Mouse (Mus musculus) limb, embryonic 14.5 days (tissue): Measurements from ENCODE around the gene Itgax. TPM values are rescaled to one million over a fixed set of nuclear protein-coding genes. Genes with fewer than 3 reads are reported as not detected.

Experiments
- ATAC-seq: fragments of 200-750 bp; cut with Nextera tagmentation; 2 replicates; pipeline ENCODE4 v1.8.0; 2017; ENCODE audit warnings: low read depth, moderate number of reproducible peaks, moderate TSS enrichment; ENCODE audit not compliant: low FRiP score
- DNase-seq: peaks from one replicate; pipeline ENCODE4 v3.0.0-alpha.2; 2015; ENCODE audit warnings: low spot score
- H3K27ac ChIP-seq: fragments of 300-500 bp; sonication (generic); replicated peaks from 2 replicates; pipeline ENCODE4 v1.5.1; 2014; ENCODE audit warnings: low read depth, mild to moderate bottlenecking, low read length, moderate library complexity, mixed read lengths
- H3K27me3 ChIP-seq: fragments of 300-500 bp; sonication (generic); 2 replicates; pipeline ENCODE4 v1.6.1; 2014; ENCODE audit warnings: low read length, mixed read lengths; ENCODE audit not compliant: control insufficient read depth, insufficient read depth
- H3K36me3 ChIP-seq: fragments of 300-500 bp; sonication (generic); 2 replicates; pipeline ENCODE4 v1.6.1; 2014; ENCODE audit warnings: mild to moderate bottlenecking, low read length, moderate library complexity, mixed read lengths; ENCODE audit not compliant: control insufficient read depth, insufficient read depth
- H3K4me1 ChIP-seq: fragments of 300-500 bp; sonication (generic); 2 replicates; pipeline ENCODE4 v1.6.1; 2014; ENCODE audit warnings: antibody characterized with exemption, low read length, mixed read lengths; ENCODE audit not compliant: control insufficient read depth, insufficient read depth
- H3K4me2 ChIP-seq: fragments of 300-500 bp; sonication (generic); replicated peaks from 2 replicates; pipeline ENCODE4 v1.6.1; 2014; ENCODE audit warnings: low read depth, mild to moderate bottlenecking, low read length, moderate library complexity; ENCODE audit not compliant: severe bottlenecking
- H3K4me3 ChIP-seq: fragments of 300-500 bp; sonication (generic); replicated peaks from 2 replicates; pipeline ENCODE4 v1.5.1; 2014; ENCODE audit warnings: low read length
- H3K9ac ChIP-seq: fragments of 300-500 bp; sonication (generic); 2 replicates; pipeline ENCODE4 v1.6.1; 2014; ENCODE audit warnings: mild to moderate bottlenecking, low read depth, low read length, moderate library complexity; ENCODE audit not compliant: severe bottlenecking
- H3K9me3 ChIP-seq: fragments of 300-500 bp; sonication (generic); 2 replicates; pipeline ENCODE4 v1.6.1; 2016; ENCODE audit warnings: low read length; ENCODE audit not compliant: control insufficient read depth
- POLR2A ChIP-seq: fragments of 200-500 bp; IDR thresholded peaks from 2 replicates; pipeline ENCODE4 v1.8.0; 2012; ENCODE audit warnings: inconsistent platforms, mild to moderate bottlenecking, moderate library complexity, borderline replicate concordance; ENCODE audit not compliant: insufficient read depth, insufficient read length; ENCODE audit errors: extremely low read depth
- WGBS: fragments of 180-500 bp; shearing (Covaris S2); extraction: QIAGEN DNeasy Blood & Tissue Kit; methylation state at CpG from one replicate; pipeline ENCODE4 v1.1.7; 2014; 5-methylcytosine and 5-hydroxymethylcytosine counted together
- polyA plus RNA-seq, 2 experiments: library from polyadenylated mRNA; depleted of rRNA in 1 of 2; stranded (reverse) in 1 of 2; unstranded in 1 of 2; fragments of >200 nt; fragmentation: Nextera tagmentation in 1 of 2; extraction: Ambion mirVana in 1 of 2; gene quantifications; 2 replicates each; pipeline versions ENCODE4 v1.2.1 to v1.2.3; 2012 to 2014

The Itgax gene
- polyA plus RNA-seq, 2 experiments: 0.17 to 0.18 TPM

DNA sequence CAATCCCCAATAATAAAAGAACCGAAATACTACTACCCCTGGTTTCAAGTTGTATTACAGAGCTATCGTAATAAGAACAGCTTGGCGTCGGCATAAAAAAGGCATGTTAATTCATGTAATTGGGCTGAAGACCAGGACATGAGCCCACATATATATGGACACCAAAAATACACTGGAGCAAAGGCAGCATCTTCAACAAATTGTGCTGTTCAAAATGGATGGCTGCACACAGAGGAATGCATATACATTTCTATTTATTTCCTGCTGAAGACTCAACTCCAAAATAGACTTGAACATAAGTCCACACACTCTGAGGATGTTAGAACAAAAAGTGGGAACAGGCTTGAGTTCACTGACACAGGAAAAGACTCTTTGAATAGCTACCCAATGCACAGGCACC lies 34.7 kb downstream of the Itgax start:
- ATAC-seq (no peak), DNase-seq (no peak)
- no peak overlapping the region for H3K4me2 ChIP-seq
- no peak overlapping the region for H3K9ac ChIP-seq
- H3K4me1 ChIP-seq: no peaks in the 10 kb centered on the region
- no peaks in the 10 kb centered on the region for H3K36me3 ChIP-seq
- H3K27me3 ChIP-seq: no peaks in the 10 kb centered on the region
- H3K4me3 ChIP-seq: no peak overlapping the region
- H3K9me3 ChIP-seq: no peaks in the 10 kb centered on the region
- 94% methylated on average over 4 of the region's 4 CpGs for WGBS
- TF ChIP-seq POLR2A: no peak
- H3K27ac ChIP-seq: no peak overlapping the region

DNA sequence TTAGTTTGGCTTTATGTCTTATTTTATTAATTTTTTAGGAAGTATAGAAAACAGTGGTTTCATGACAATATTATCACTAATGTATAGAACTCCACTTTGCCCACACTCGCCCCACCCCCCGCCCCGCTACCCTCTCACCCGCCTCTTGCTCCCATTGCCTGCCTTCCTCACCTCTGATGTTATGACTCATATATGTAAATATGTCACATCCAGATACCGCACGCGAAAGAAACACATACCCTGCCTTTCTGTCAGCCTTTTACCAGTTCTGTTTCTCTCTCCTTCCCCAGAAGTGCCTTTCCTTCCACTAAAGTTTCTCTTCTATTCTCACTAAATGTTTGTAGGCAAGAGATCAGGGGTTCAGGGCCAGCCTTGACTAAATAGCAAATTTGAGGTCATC lies 37.0 kb downstream of the Itgax start:
- Histone ChIP-seq H3K9me3 (no peaks in the 10 kb centered on the region), H3K4me2 (no peak overlapping the region), H3K27me3 (no peaks in the 10 kb centered on the region), H3K36me3 (no peaks in the 10 kb centered on the region), H3K4me1 (no peaks in the 10 kb centered on the region), H3K27ac (no peak overlapping the region), H3K4me3 (no peak overlapping the region), H3K9ac (no peak overlapping the region)
- DNase-seq: no peak
- WGBS: 92% methylated on average over 7 of the region's 7 CpGs
- no peak for ATAC-seq
- TF ChIP-seq POLR2A: no peak

- TF ChIP-seq POLR2A: no peak
- 48% methylated on average over 3 of the region's 3 CpGs for WGBS
- DNase-seq: no peak
Measured at GRCm38 (mm10) chr7:128169996-128170395, 40.6 kb downstream of the Itgax start.

DNA sequence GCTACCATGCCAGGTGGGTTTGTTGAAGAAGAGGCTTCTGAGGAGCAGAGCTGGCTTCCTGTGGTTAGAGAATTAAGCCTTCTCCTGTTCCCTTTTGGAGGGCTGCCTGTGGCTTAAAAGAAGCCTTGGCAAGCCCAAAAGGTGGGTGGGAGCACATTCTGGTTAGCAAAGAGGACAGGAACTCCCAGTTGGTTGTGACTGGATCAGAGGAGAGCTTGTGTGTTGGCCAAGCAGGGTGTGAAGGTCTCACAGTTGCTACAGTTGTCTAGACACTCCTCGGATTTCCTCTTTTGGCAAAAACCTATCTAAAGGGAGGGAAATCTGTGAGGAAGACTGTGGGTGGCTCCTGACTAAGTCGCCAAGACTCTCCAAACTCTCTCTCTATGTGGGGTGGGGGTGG lies 49.0 kb downstream of the Itgax start:
- Histone ChIP-seq H3K9me3 (no peaks in the 10 kb centered on the region), H3K4me3 (no peak overlapping the region), H3K4me1 (no peaks in the 10 kb centered on the region), H3K36me3 (no peaks in the 10 kb centered on the region), H3K4me2 (no peak overlapping the region), H3K9ac (no peak overlapping the region), H3K27me3 (no peaks in the 10 kb centered on the region), H3K27ac (no peak overlapping the region)
- no peak for ATAC-seq
- no peak for DNase-seq
- 70% methylated on average over 2 of the region's 2 CpGs for WGBS
- TF ChIP-seq POLR2A: no peak

More at GRCm38 (mm10) chr7:128169996-128170395, 40.6 kb downstream of the Itgax start:
- no peaks in the 10 kb centered on the region for H3K36me3 ChIP-seq
- H3K4me1 ChIP-seq: no peaks in the 10 kb centered on the region
- H3K4me2 ChIP-seq: no peak overlapping the region
- H3K27ac ChIP-seq: no peak overlapping the region
- H3K27me3 ChIP-seq: no peaks in the 10 kb centered on the region
- no peak overlapping the region for H3K9ac ChIP-seq
- no peaks in the 10 kb centered on the region for H3K9me3 ChIP-seq
- H3K4me3 ChIP-seq: no peak overlapping the region
- ATAC-seq: no peak

GRCm38 (mm10) chr7:128180126-128180525 lies 50.8 kb downstream of the Itgax start:
- Histone ChIP-seq H3K9ac (no peak overlapping the region), H3K27me3 (no peaks in the 10 kb centered on the region), H3K4me3 (no peak overlapping the region), H3K27ac (no peak overlapping the region), H3K36me3 (no peaks in the 10 kb centered on the region), H3K4me1 (no peaks in the 10 kb centered on the region), H3K9me3 (no peaks in the 10 kb centered on the region), H3K4me2 (no peak overlapping the region)
- 68% methylated on average over 7 of the region's 7 CpGs for WGBS
- TF ChIP-seq POLR2A: no peak
- no peak for DNase-seq
- ATAC-seq: no peak

DNA sequence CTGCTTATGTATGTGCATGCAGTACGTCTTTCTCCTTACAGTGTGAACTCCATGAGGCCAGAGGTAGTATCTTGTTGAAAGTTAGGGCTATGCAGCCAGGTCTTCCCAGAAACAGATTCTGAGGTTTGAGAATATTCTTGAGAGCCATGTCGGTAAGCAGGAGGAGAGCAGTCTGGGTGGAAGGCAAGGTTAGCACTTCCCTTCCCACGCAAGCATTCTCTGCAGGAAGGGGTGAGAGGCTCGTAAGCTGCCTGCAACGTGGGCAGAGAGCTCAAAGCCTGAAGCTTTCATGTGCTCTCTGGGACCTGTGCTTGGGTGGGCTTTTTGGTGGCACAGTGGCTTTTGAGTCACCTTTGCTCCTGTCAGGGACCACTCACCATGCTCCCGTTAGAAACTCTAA lies 51.2 kb downstream of the Itgax start:
- no peaks in the 10 kb centered on the region for H3K36me3 ChIP-seq
- H3K4me2 ChIP-seq: no peak overlapping the region
- DNase-seq (no peak), ATAC-seq (no peak)
- WGBS: 57% methylated on average over 6 of the region's 6 CpGs
- TF ChIP-seq POLR2A: no peak
- H3K4me3 ChIP-seq: no peak overlapping the region
- no peak overlapping the region for H3K27ac ChIP-seq
- no peaks in the 10 kb centered on the region for H3K9me3 ChIP-seq
- H3K4me1 ChIP-seq: no peaks in the 10 kb centered on the region
- H3K9ac ChIP-seq: no peak overlapping the region
- no peaks in the 10 kb centered on the region for H3K27me3 ChIP-seq
